Mouse (Mus musculus) brain, embryonic 14.5 days (tissue): ENCODE results near the gene Pitx1. TPM values are rescaled to one million over a fixed set of nuclear protein-coding genes. Genes with fewer than 3 reads are reported as not detected.
A peak's percentile ranks its signal among the peaks of the same experiment; 100 is the strongest.

Experiments
- DNase-seq: peaks from one replicate; pipeline ENCODE4 v3.0.0-alpha.2; 2011; ENCODE audit warnings: low read depth
- CTCF ChIP-seq: fragments of 200-500 bp; IDR thresholded peaks from 2 replicates; pipeline ENCODE4 v1.5.1; 2012; ENCODE audit warnings: inconsistent platforms, mild to moderate bottlenecking, moderate library complexity, borderline replicate concordance; ENCODE audit not compliant: insufficient read depth, insufficient read length; ENCODE audit errors: extremely low read depth
- POLR2A ChIP-seq: fragments of 200-500 bp; IDR thresholded peaks from 2 replicates; pipeline ENCODE4 v1.6.1; 2012; ENCODE audit warnings: mild to moderate bottlenecking, inconsistent platforms, borderline replicate concordance; ENCODE audit not compliant: poor library complexity, insufficient read depth, insufficient read length, severe bottlenecking; ENCODE audit errors: extremely low read depth
- polyA plus RNA-seq: library from polyadenylated mRNA; depleted of rRNA; stranded (reverse); fragments of >200 nt; gene quantifications from 2 replicates; pipeline ENCODE4 v1.2.3, GENCODE M21; 2012

Gene Pitx1
- polyA plus RNA-seq, 1 experiment = 1.4 TPM

DNA sequence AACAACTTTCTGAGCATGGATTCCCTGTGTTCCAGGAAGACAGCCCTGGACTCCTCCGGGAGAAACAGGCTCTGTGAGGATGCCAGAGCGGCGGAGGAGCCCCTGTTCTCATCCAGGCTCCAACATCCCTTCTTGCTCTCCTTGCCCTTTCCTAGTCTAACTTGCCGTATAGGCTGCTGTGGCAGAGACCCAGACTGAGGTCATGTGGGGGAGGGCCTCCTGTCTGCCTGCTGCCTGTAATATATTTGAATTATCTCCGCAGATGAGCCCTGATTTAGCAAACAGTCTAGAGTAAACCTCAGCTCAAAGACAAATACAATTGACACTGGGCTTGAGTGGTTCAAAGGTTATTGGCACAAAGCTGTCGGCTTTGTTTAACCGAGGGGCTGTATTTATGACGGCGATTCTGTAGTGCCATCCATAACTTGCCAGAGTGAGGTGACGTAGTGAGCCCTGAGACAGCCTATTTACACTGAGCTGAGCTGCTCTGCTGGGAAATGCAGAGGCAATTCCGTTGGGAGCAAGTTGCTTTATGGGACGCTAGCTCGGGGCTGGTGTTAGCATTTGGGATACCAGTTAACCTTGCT lies 12.7 kb upstream of the Pitx1 start:
- no peak for DNase-seq
- TF ChIP-seq CTCF = no peak
- TF ChIP-seq POLR2A = no peak

DNA sequence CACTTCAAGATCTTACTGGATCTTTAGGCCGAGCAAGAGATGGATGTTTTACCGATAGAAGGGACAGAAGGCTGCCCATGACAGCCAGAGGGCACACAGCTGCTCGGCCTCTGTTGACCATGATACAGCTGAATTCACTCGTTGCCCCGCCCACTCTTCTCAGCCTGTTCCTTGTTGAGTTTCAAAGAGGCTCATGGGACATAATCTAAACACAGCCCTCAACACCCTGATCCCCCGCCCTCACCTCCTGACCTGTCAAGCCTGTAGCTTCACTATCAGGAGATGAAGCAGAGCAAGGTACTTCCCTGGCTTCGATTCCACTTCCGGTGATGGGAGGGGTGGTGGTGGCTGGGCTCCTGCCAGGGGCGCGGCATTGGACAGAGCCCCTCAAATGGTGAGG lies 11.8 kb upstream of the Pitx1 start:
- TF ChIP-seq POLR2A (no peak), CTCF (no peak)
- no peak for DNase-seq

DNA sequence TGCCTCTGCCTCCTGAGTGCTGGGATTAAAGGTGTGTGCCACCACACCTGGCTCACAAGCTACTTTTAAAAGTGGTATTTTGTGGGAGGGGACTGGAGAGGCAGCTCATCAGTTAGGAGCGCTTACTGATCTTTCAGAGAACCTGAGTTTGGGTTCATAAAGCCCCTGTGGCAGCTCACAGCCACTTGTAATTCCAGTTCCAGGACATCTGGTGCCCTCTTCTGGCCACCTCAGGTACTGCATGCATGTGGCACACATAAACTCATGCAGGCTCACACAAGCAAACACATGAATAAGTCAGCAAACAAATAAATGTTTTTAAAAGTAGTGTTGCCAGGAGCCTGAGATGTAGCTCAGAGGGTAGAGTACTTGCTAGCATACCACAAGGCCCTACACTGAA lies 7.7 kb upstream of the Pitx1 start:
- no peak for DNase-seq
- peak; percentile 42; the same call in 1 of the 2 replicates for TF ChIP-seq CTCF
- no peak for TF ChIP-seq POLR2A

DNA sequence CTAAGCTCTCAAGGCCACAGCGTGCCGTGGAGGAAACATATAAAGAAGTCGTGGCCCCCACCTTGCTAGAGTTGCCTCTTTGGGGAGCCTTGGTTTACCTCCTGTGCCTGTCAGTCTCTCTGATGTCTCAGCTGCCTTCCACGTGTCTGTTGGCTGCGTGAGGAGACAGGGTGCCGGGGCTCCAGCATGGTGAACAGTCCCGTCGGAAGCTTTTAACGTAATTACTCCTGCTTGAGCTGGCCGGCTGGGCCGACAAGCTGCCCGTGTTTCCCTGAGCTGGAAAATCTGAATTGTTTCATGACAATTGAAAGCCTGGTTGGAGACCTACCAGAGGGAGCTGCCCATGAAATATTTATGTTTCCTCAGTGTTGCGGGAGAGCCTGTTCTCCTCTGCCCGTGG lies 4.2 kb upstream of the Pitx1 start:
- TF ChIP-seq CTCF (no peak), POLR2A (no peak)
- DNase-seq = peak; percentile 64

DNA sequence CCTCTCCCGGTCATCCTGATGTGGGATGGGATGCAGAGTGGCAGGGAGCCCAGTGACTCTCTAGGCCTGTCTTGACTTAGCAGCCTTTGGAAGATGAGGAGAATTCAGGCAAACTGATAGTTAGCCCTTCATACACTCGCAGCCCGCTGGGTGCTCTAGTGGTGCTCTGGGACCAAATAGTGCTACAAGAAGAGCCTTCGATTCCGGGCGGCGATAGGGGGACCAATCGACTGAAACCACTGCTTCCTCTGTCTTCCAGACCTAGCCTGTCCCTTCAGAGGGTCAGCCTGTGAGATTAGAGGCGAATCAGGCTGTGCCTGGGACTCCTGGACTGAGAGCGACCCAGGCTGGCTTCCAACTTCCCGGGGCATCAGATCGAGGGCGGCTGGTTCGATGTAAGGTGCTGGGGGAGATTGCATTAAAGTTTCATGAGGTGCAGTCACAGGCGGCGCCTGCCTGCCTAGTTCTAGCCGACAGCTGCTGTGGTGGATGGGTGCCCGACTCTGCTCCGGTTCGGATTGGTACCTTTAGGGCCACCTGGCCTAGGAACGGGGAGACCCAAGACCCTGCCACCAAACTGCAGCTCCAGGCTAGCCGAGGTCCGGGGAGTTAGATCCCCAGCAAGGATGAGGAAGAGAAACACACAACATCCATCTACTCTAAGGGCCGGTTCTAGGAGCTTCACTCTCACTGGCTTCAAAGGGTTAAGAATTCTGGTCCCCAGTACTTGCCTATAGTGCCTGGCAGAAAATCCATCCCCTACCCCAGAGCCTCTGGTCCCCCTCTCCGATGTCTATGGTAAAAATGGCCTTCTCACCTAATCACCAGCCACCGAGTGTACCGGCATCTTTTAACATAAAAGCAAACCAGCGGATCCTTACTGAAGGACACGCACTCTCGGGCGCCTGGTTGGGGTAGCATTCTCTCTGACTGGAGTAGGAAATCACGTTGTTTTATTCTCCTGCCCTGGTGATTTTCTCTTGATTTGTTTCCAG lies 1.1 kb upstream of the Pitx1 start:
- DNase-seq = peak; percentile 20
- TF ChIP-seq CTCF (no peak), POLR2A (no peak)

DNA sequence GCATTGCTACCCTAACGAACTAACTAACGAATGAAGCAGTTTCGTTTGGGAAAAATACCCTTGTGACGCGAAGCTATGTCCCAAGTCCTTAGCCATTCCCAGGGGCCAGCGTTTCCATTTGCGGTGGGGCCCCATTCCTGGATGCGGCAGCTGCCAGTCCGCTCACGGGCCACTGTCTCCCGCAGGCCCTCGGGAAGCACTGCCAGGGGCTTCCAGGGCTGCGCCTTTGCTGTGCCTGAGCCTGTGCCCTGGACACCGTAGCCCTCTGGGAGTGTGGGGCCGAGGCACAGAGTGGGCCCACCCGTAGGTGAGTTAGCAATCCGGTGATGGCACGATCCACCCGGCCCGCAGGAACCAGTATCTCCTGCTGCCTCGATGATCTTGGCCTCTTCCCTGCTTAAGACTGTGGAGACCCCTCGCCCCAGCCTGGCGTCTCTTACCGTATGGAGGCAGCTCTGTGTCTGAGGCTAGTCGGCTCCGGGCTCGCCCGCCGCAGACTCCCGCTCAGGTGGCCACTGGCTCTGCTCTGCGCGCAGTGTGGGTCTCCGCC lies 369 bp downstream of the Pitx1 start:
- peak; percentile 47 for DNase-seq
- no peak for TF ChIP-seq CTCF
- TF ChIP-seq POLR2A = no peak

DNA sequence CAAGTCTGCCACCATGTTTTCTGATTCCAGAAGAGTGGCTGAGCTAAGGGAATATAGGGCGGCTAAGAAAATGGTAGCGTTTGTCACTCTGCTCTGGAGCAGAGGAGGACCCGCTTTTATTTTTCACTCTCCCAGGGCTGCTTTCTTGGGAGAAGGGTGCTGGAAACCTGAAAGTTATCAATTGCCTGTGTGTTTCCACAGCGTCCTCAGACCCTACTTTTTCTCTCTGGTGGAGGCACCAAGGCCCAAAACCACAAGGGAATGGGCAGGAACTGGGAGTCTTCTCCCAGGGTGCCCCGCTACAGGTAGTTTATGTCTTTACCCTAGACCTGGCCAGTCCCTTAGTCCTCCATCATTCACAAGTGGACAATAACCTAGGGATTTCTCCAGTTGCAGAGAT lies 1.3 kb downstream of the Pitx1 start:
- TF ChIP-seq CTCF (no peak), POLR2A (no peak)
- DNase-seq = no peak

DNA sequence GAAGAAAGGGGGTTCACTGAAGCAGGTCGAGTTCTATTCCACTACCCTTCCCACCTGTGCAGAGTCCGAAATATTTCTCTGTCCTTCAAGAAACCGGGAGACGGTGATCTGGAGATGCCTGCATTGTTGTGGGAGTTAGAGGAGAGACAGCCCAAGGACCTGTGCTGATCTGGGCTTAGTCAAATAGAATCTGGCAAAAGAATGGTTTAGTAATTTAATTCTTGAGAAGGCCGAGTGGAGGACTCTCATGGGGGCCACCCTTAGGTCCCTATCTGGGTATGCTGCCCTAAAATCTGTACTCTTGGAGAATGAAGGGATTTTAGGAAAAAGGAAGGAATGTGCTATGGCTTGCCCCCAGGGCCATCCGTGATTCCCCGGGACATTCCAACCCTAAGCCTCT lies 2.1 kb downstream of the Pitx1 start:
- DNase-seq = no peak
- TF ChIP-seq CTCF = no peak
- no peak for TF ChIP-seq POLR2A

DNA sequence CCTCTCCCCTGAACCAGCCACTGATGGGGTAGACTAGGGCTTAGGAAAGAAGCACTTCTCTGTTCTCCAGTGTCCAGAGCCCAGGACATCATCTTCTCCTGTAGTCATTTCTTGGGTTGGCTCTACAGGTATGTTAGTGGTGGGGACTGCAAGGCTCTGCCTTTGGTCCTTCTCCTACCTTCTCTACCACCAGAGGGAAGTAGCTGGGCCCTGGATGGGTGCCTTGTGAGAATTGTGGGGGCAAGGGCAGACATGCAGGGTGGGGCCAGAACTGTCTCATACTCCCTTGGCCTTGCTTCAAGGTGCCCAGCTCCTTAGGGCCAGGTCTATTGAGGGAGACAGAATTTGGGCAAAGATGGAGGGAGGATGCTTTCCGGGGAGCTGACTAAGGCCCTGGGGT lies 3.4 kb downstream of the Pitx1 start:
- DNase-seq = no peak
- TF ChIP-seq POLR2A (no peak), CTCF (no peak)

DNA sequence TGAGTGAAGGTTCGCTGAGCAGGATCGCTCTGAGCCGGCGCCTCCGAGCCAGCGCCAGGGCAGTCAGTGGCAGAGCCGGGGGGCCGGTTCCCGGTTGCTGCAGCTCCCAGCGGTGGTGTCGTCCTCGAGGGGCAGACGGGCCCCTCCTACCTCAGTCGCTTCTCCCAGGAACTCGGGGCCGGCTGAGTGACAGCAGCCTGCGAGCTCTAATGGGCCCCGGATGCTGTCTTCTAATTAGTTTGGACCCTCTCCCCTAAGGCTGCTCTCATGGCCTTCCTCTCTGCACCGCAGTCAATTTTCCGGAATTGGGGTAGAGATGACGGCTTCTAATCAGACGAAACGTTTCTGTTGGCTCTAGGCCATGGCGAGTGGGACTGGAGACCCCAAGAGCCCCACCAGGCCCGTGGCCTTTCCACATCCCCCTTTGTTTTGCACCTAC lies 4.3 kb downstream of the Pitx1 start:
- no peak for TF ChIP-seq POLR2A
- no peak for TF ChIP-seq CTCF
- no peak for DNase-seq
